Mouse (Mus musculus): ENCODE measurements around the gene Kpna2.

GRCm38 (mm10) chr11:106954116-106954515 is 45.2 kb downstream of the Kpna2 start:
- TF ChIP-seq CTCF (IDR thresholded peaks at IDR 0.05; ENCODE audit: extremely low read depth, insufficient read depth, insufficient read length, insufficient replicate concordance), result no peak
- no peak for TF ChIP-seq POLR2A (IDR thresholded peaks at IDR 0.05; ENCODE audit: low read depth, low read length)
